Mouse (Mus musculus) olfactory bulb, adult 2 months (tissue): ENCODE data around the gene Hist2h3c2. TPM values are rescaled to one million over a fixed set of nuclear protein-coding genes. Genes with fewer than 3 reads are reported as not detected.
"Not testable (repeated sequence)": the region's sequence is repeated elsewhere in the genome, so short reads cannot be mapped to it uniquely, and the experiment has no call there.

Source experiments
- H3K27ac ChIP-seq: fragments of 200-500 bp; 2 replicates; pipeline ENCODE4 v1.5.1; 2012; ENCODE audit warnings: low read depth, low read length; ENCODE audit not compliant: insufficient read depth
- H3K4me1 ChIP-seq: fragments of 200-500 bp; 2 replicates; pipeline ENCODE4 v1.6.1; 2012; ENCODE audit warnings: low read length; ENCODE audit not compliant: control insufficient read depth, insufficient read depth
- H3K4me3 ChIP-seq: fragments of 200-500 bp; 2 replicates; pipeline ENCODE4 v1.5.1; 2012; ENCODE audit warnings: mild to moderate bottlenecking, low read depth, low read length, moderate library complexity; ENCODE audit not compliant: insufficient read depth
- CTCF ChIP-seq: fragments of 200-500 bp; IDR thresholded peaks from 2 replicates; pipeline ENCODE4 v1.5.1; 2012; ENCODE audit warnings: low read depth, mild to moderate bottlenecking, low read length, moderate library complexity; ENCODE audit not compliant: insufficient read depth
- POLR2A ChIP-seq: fragments of 200-500 bp; IDR thresholded peaks from 2 replicates; pipeline ENCODE4 v1.6.1; 2012; ENCODE audit warnings: mild to moderate bottlenecking, low read depth, low read length, moderate library complexity; ENCODE audit not compliant: insufficient read depth
- WGBS: fragments of 180-500 bp; shearing (Covaris S2); methylation state at CpG from one replicate; pipeline ENCODE4 v1.1.7; 2018; 5-methylcytosine and 5-hydroxymethylcytosine counted together
- polyA plus RNA-seq: library from polyadenylated mRNA; stranded (reverse); fragments of >200 nt; gene quantifications from 2 replicates; pipeline ENCODE4 v1.2.4, GENCODE M21; 2012; ENCODE audit warnings: low replicate concordance; ENCODE audit not compliant: missing spikeins, insufficient read depth, insufficient read length

Hist2h3c2 gene
- polyA plus RNA-seq, 1 experiment: not detected

DNA sequence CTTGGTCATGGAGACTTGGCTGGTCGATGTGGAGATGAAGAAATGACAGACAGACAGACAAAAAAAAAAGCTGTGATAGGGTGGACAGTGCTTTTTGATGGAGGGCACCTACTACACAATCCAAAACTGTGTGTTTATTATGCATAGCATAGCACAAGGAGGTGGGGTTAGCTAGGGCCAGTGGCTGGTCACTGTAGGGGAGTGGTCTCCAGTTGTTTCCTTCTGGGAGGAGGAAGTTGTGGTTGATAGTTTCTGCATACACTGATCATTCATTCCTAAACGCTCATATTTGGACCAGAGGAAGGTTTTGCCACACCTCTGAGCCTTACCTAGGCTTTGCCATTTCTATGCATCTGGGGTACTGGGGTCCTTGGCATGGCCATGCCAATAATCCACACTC is 8.5 kb downstream of the Hist2h3c2 start:
- H3K4me1 ChIP-seq: peaks cover 3% of the 10 kb centered on the region; the same call in 1 of the 2 replicates
- no peak for TF ChIP-seq CTCF
- no peak for TF ChIP-seq POLR2A
- H3K27ac ChIP-seq: no peak overlapping the region
- H3K4me3 ChIP-seq: no peak overlapping the region
- WGBS: 81% methylated on average over 2 of the region's 2 CpGs

DNA sequence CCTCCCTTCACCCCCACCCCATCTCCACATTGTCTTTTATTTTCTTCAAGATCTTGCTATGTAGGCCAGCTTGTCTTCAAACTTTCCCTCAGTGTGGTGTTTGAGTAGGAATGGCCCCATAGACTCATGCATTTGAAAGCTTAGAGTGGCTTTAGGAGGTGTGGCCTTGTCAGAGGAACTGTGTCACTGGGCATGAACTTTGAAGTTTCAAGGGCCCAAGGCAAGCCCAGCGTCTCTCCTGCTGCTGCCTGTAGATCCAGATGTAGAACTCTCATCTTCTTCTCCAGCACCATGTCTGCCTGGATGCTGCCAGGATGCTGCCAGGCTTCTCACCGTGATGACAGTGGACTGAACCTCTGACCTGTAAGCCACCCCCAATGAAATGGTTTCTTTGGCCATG is 10.1 kb downstream of the Hist2h3c2 start:
- no peak overlapping the region for H3K4me3 ChIP-seq
- H3K27ac ChIP-seq: no peak overlapping the region
- TF ChIP-seq CTCF: no peak
- no peak for TF ChIP-seq POLR2A
- H3K4me1 ChIP-seq: peaks cover 10% of the 10 kb centered on the region
- 88% methylated on average over 2 of the region's 2 CpGs for WGBS

DNA sequence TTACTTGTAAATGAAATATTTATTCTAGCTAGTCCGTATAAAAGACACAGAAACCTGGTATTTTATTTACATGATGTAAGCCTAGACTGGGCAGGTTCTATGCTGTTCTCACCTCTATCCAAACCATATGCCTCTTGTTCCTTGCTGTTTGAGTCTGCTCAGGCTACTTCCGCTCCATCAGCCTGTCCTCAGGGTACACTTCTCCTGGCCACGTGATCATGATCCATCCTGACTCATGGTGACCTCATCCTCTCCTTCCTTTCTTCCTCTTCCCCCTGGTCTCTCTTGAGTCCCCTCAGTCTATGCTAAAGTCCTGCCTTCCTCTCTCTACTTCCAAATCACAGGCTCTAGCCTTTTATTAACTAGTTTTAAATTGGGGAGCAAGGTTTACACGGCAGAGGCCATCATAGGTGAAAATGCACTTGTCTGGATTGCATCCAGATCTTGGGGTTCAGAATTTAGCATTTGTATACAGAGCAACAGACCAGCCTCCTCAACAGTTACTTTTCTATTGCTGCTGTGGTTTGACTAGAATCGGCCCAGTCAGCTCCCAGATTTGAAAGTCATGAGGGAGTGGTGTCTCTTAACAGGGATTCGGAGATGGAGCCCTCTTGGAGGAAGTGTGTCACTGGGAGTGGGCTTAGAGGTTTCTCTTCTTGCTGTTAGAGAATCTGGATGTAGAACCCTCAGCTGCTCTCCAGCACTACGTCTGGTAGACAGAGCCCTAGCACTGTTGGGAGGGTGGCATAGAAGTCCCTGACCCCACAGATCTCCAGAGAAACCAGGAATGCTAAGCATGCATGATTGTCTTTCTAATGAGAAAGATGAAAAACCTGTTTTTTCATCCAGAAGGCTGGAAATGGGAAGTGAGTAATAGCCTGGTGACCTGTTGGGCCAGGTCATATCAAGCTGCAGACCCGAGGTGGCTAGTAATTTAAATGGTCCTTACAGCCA is 12.0 kb downstream of the Hist2h3c2 start:
- WGBS: 61% methylated on average over 8 of the region's 8 CpGs
- Histone ChIP-seq H3K4me3 (no peak overlapping the region), H3K27ac (no peak overlapping the region), H3K4me1 (peaks cover 10% of the 10 kb centered on the region)
- TF ChIP-seq POLR2A: no peak
- TF ChIP-seq CTCF: no peak

DNA sequence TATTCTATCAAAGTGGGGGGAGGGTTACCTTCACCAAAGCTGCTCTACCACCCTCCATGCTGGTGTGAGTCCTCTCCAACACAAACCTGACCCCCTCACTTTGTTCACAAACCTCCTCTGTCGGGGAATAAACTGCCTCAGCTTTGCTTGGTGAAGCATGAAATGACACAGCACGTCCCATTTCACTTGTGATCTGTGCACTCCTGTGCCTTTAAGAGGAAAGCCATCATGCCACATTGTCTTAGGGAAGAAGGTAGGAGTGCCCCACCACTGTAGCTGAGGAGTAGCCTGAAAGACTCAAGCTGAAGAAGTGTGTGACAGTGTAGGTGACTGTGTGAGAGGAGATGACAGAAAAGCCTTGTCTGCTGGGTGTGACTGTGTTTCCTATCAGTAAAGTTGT is 13.5 kb downstream of the Hist2h3c2 start:
- H3K27ac ChIP-seq: no peak overlapping the region
- TF ChIP-seq CTCF: no peak
- no peak for TF ChIP-seq POLR2A
- H3K4me1 ChIP-seq: peaks cover 10% of the 10 kb centered on the region
- no peak overlapping the region for H3K4me3 ChIP-seq
- 32% methylated on average over 2 of the region's 2 CpGs for WGBS

DNA sequence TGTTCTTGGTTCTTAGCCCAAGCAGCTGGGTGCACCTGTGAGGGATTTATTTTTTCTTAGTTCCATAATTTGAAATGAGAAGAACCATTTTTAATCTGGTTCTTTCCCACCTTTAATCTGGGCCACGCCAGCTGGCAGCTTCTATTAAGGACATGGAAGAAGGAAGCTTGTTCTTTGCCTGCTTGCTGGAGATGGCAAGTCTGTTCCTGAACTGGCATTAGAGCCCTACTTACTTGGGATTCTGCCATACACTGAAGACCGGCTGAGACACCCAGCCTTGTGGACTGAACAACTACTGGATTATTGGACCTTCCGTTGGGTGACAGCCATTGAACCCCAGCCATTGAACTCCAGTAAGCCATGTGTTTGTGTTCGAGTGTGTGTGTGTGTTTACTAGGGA is 16.2 kb downstream of the Hist2h3c2 start:
- H3K27ac ChIP-seq: no peak overlapping the region
- TF ChIP-seq CTCF (no peak), POLR2A (no peak)
- H3K4me3 ChIP-seq: no peak overlapping the region
- peaks cover 12% of the 10 kb centered on the region for H3K4me1 ChIP-seq
- 39% methylated on average over 4 of the region's 4 CpGs for WGBS

DNA sequence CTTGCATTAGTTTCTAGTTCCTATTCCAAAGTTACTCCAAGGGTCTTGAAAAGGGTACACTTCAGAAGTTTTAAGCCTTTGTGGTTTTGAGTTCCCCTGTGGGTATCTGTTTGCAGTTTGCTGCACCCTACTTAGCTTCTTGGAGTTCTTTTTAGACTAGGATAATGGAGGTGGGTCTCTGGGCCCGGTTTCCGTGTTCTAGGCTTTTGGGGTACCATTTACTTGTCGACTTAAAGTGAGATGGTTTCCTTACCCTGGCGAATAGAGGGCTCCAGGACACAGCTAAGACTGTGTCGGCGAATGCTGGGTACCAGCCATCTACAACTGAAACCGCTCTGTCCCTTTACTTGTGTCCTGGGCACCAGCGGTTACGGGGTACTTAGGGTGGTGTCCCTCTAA is 17.3 kb downstream of the Hist2h3c2 start:
- H3K27ac ChIP-seq: peak overlapping the region; percentile 89
- H3K4me3 ChIP-seq: peak overlapping the region; percentile 78
- TF ChIP-seq POLR2A (no peak), CTCF (no peak)
- peaks cover 10% of the 10 kb centered on the region for H3K4me1 ChIP-seq
- 6% methylated on average over 9 of the region's 9 CpGs for WGBS

DNA sequence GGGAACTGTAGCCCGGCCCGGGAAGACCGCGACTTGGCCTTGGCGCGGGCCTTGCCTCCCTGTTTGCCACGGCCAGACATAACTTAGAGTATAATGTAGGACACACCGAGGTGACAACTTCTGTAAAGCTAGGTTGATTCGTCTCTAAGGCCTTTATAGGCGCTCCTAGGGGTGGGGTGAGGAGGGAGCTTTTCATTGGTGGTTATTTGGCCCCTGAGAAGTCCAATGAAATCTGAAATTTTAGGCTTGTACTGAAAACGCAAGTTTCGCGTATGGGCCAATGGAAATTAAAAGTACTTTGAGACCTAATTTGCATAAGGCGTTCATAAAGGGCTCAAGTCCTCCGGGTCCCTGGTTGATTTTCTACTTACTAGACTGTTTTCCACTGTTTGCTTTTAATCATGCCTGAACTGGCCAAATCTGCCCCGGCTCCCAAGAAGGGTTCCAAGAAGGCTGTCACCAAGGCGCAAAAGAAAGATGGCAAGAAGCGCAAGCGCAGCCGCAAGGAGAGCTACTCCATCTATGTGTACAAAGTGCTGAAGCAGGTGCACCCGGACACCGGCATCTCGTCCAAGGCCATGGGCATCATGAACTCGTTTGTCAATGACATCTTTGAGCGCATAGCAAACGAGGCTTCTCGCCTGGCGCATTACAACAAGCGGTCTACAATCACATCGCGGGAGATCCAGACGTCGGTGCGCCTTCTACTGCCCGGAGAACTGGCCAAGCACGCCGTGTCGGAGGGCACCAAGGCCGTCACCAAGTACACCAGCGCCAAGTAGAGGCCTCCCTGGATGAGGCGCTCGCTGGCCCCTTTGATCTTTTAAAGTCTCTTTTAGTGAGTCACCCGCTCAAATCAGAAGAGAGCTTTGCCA is 17.9 kb downstream of the Hist2h3c2 start, which contains the start of the genes Hist2h2ac and Hist2h2be:
Gene Hist2h2ac, minus strand, starts transcription at position 116 of the 875 bp plus-strand sequence.
Gene Hist2h2be, plus strand, starts transcription at position 355 of the 875 bp plus-strand sequence.
- Histone ChIP-seq H3K4me3 (peak within 1 kb of the TSS; percentile 78), H3K4me1 (peaks cover 10% of the 10 kb centered on the region), H3K27ac (peak within 1 kb of the TSS; percentile 98)
- TF ChIP-seq CTCF (no peak), POLR2A (peak; percentile 51; the same call in 1 of the 2 replicates)
- WGBS: under 1% methylated on average over 43 of the region's 43 CpGs

DNA sequence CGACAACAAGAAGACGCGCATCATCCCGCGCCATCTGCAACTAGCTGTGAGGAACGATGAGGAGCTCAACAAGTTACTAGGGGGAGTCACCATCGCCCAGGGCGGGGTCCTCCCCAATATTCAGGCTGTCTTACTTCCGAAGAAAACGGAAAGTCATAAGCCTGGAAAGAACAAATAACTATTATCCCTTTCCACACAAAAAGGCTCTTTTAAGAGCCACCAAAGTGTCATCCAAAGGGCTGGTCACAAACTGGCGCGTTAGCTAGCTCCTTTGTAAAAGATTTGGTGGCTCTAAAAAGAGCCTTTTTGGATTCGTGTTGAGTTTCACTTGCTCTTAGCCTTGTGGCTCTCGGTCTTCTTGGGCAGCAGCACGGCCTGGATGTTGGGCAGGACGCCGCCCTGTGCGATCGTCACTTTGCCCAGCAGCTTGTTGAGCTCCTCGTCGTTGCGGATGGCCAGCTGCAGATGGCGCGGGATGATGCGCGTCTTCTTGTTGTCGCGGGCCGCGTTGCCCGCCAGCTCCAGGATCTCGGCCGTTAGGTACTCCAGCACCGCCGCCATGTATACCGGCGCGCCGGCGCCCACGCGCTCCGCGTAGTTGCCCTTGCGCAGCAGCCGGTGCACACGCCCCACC is 18.7 kb downstream of the Hist2h3c2 start:
- under 1% methylated on average over 34 of the region's 47 CpGs for WGBS
- Histone ChIP-seq H3K27ac (peak overlapping the region; percentile 98), H3K4me3 (peak overlapping the region; percentile 78)
- peak; percentile 36 for TF ChIP-seq POLR2A
- H3K4me1 ChIP-seq: not testable (repeated sequence)
